Mouse (Mus musculus): Measurements from ENCODE around the gene Tap2.

GRCm38 (mm10) chr17:34251666-34252065 lies 48.3 kb downstream of the Tap2 start:
- TF ChIP-seq CTCF (IDR thresholded peaks at IDR 0.05; ENCODE audit: low read depth, low read length) (peak; percentile 40; the same call in 1 of the 2 replicates), POLR2A (IDR thresholded peaks at IDR 0.05; ENCODE audit: extremely low read depth, insufficient read depth, low read length) (no peak)

Data from liver, adult 2 months (tissue).